Mouse (Mus musculus): ENCODE results near the gene Dmrtc2.
"Not testable (repeated sequence)": the region's sequence is repeated elsewhere in the genome, so short reads cannot be mapped to it uniquely, and the experiment has no call there.

Gene Dmrtc2

GRCm38 (mm10) chr7:24877588-24877987, 7.7 kb downstream of the Dmrtc2 start:
- DNase-seq, result no peak

DNA sequence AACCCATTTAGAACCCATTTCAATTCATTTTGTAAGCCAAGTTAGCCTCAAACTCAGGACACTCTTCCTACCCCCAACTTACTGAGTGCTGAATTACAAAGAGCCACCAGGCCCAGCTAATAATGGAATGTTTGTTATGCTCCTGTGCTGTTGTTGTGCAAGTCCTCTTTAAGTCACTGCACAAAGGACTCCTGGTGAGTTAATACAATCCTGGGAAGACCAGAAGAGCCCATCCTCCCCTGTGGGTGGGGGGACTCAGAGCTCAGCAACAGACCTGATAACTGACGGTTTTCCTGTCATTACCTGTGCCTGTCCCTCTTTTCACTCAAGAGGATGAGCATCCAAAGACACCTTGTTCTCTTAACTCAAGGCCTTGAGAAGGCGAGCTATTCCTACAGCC, 9.8 kb downstream of the Dmrtc2 start:
- DNase-seq, result no peak

DNA sequence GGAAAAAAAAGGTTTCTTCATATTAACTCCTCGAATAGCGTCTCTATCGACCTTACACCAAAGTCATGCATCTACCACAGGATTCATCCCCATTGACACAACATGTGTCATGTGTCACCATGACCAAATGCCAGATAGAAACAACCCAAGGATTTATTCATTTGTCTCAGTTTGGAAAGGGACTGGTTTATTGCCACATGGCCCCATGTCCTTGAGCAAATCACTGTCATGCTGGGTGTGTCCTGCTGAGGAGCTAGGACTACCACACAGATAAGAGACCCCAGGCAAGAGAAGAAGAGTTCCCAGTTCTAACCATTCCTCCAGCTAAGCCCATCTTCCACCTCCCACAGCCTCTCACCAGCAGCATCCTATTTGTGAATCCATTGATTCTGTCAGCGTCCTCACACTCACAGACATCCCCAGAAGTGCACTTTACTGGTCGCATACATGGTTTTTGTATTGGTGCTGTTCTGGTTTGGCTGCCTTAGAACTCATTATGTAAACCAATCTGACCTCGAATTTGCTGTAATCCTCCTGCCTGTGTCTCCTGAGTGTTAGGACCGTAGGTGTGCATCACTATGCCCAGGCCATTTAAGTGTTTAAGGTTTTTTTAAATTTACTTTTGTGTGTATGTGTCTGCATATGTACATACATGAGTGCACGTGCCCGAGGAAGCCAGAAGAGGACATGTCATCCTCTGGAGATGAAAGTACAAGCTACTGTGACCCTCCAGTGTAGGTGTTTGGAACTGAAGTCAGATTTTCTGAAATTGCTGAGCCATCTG, 12.8 kb downstream of the Dmrtc2 start:
- DNase-seq, result no peak

DNA sequence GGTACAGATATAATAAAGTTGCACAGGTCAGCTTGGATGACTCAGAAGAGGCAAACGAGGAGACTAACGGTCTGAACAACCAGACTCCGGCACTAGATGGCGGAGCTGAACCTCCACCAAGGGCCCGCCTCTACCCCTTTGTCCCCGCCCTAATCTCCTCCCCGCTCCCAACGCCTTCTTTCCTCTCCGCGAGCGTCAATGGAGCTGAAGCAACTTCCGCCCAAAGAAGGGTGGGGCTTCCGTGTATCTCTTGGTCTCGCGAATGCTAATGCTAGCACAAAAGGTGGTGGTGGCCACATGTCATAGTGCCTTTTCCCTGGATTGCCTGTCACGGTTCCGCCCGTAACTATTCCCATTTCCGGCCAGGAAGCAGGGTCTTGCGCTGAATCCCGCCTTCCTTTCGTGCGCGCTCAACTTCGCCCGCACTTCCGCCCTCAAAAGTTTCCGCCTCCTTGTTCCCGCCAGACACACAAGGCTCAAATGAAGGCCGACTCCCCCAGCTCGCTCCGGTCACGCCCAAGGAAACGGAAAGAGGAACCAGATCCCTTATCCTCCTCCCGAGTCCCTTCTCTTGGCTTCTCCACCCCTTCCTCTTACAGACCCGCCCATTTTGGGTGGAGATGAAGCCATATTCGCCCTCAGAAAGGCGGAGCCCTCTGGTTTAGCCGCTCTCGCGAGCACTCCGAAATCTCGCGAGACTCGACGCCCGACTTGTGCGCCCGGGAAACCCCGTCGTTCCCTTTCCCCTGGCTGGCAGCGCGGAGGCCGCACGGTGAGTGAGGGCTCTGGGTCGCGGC, 14.2 kb downstream of the Dmrtc2 start, which contains the start of gene Rps19:
Rps19 (plus strand) TSS at position 476 of the 797 bp plus-strand sequence.
- peak; percentile 99 for DNase-seq

- no peak for DNase-seq
Measured at GRCm38 (mm10) chr7:24884693-24885291, 14.9 kb downstream of the Dmrtc2 start.

DNA sequence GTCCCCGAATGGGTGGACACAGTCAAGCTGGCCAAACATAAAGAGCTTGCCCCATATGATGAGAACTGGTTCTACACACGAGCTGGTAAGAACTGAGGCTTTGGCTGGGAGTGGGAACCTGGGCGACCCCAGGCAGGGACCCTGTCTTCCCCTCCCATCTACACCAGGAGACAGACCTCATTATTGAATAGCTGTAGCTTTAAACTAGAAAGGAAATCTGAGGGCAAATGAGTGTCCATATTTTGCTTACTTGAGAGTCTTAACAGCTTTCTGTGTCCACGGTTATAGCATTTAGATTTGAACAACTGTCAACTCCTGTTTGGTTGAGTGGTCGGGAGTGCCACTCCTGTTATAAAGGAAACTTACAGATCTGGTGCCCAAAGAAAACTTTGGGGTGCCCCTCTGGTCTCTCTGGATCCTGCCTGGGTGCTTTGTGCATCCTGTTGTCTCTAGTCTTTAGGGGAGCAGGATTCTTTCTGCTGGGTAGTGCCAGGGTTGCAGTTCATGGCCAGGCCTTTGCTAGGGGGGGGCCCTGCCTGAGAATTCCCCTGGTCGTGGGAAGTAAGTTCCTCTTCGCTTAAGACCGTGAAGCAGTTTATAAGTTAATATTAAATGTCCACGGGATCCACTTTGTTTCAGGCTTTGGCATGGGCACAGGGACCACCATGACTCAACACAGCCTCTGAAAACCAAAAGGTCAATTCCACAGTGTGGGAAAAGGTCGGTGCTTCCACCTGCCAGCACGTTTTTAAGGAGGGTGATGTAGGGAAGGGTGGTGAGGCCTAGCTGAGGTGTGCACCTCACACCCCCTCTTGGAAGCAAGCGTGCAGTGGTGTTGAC, 15.8 kb downstream of the Dmrtc2 start:
- no peak for DNase-seq

GRCm38 (mm10) chr7:24886308-24886633, 16.4 kb downstream of the Dmrtc2 start:
- no peak for DNase-seq

DNA sequence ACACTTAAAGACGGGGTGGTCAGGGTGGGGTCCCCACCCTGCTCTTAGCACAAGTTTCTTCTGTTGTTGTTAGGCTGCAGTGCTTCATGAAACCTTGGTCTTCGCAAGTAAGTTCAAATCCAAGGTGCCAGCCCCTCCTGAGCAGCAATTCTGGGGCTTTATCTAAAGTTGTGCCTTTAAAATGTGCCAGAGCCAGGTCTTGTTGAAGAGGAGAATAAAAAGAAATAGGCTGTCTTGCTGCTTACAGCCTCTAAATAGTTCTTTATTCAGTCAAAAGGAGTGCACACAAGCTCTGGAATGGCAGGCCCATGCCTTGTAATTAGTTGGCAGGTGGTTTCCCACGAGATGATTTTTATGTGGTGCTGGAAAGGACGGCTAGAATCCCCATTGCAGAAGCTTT, 17.2 kb downstream of the Dmrtc2 start:
- no peak for DNase-seq

DNA sequence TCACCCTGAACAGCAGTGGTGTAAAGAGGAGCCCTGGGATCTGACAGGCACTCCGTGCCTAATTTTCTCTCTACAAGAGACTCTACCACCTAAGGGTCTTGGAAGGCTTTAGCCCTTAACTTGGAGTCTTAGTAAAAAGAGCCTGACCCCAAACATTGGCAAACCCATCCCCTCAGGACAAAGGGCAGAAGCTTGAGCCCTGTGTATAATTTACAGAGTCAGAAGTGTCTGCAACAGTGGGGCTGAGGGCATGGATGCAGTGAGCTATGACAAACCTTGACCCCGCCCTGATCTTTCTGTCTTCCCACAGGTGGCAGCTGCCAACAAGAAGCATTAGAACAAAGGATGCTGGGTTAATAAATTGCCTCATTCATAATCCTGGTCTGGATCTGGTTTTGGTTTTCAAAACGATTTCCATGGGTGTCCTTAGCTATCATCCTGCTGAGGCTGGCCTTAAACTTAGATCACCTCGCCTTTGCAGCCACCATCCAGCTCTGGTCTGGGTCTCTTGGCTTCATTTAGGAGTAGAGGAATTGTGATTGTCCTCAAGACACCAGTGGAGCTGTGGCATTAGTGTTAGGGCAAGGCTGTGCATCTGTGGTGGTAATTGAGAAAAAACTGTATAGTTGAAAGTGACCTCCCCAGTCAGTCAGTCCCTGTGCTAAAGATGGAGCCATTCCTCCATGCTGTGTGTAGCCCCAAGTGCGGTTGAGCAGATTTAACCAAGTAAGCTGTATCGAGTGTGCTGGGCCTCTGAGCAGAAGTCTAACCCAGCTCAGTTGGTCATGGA, 19.8 kb downstream of the Dmrtc2 start:
- DNase-seq, result no peak

DNA sequence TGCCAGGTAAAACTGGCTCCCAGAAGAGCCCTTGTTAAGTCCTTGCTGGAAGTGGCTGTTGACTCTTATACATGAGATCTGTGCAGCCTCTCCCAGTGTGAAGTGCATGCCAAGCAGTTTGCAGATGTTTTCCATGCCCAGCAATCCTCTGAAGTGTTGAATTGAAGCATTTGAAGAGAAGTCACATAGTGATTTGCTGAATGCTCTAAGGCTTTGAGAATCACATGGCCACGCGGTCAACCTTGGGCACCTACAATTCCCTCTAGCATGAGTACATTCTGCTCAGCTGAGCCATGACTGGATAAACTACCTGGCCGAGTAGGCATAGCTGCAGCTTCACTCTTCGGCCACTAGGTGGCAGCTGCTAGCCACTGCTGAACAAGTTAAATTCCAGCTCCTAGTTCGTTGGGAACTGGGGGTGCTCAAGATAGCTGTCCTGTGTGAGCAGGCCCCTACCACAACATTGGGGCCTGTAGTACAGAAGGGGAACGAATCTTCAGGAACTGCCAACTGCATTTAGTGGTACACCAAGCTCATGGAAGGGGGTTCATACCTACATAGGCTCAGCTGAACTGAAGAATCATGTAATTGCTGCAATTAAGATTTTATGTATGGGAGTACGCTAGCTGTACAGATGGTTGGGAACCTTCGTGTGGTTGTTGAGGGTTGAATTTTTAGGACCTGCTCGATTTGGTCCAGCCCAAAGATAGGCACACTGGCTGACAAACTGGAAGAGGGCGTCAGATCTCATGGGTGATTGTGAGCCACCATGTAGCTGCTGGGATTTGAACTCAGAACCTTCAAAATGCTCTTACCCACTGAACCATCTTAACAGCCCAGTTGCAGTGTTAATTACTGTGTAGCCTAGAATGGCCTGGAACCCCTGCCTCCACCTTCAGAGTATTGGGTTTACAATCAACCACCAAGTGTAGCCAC, 20.7 kb downstream of the Dmrtc2 start:
- peak; percentile 78 to 83 for DNase-seq

DNA sequence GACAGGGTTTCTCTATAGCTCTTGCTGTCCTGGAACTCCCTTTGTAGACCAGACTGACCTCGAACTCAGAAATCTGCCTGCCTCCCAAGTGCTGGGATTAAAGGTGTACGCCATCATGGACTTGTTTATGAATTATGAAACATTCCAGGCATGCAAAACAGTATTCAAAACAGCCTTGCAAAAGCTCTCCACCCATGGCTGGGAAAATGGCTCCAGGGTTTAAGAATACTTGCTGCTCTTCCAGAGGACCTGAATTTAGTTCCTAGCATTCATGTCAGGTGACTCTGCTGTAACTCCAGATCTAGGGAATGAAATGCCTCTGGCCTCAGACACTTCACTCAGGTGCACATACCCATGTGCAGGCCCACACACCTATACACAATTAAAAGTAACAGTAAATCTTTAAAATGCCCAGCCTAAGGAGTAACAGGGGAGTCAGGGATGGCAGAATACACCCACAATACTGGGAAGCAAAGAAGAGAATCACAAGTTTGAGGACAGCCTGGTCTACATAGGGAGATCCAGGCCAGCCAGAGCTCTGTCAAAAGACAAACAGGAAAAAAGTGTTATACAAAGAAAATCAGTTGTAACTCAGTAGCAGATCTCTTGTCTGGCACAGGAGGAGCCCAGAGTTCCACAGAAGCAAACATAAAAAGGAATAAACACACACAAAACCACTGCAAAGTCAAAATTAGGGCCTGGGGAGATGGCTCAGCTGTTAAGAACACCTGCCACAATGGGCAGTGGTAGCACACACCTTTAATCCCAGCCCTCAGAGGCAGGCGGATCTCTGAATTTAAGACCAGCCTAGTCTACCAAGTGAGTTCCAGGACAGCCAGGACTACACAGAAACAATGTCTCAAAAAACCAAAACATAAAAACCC, 21.6 kb downstream of the Dmrtc2 start:
- no peak for DNase-seq

- no peak for DNase-seq
Measured at GRCm38 (mm10) chr7:24892125-24892583, 22.3 kb downstream of the Dmrtc2 start.

DNA sequence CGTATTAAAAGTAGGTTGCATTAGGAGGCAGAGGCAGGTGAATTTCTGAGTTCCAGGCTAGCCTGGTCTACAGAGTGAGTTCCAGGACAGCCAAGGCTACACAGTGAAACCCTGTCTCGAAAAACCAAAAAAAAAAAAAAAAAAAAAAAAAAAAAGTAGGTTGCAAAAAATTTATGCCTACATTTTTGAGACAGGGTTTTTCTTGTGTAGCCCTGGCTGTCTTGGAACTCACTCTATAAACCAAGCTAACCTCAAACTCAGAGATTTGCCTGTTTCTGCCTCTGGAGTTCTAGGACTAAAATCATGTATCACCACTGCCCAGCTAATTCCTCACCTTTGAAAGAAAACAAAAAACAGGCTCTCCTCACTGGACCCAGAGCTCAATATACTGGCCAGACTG, 25.9 kb downstream of the Dmrtc2 start:
- DNase-seq, result not testable (repeated sequence)

DNA sequence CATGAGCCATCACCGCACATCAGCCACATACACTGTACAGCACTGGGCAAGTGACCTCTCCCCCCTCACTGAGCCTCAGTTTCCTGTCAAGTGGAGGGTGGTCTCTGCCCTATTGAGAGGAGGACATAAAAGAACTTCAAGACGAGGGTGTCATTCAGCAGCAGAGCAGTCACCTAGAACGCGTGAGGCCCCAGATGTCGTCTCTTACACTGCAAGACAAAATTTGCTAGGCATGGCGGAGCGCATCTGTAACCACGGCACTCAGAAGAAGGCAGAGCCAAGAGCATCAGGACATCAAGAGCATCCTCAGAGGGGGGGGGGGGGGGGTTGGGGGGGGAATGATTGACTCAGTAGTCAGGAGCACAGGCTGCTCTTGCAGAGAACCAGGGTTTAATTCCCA, 26.4 kb downstream of the Dmrtc2 start:
- no peak for DNase-seq

DNA sequence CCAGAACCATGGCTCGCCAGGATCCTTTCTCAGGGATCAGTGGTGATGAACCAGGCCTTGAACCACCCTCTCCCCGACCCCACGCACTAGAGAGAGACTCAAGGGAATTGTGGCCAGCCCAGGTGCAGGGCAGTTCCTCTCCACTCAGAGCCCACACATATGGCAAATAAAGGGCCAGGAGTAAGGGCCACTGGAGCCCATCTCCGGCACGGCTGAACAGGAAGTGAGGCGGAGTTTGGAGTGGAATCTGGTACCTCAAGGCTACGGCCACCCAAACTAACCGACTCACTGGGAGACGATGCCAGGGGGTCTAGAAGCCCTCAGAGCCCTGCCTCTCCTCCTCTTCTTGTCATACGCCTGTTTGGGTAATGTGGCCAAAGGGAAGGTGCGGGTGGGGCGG, 27.4 kb downstream of the Dmrtc2 start, which contains the start of gene Cd79a:
Cd79a (plus strand) TSS at position 158 of the 400 bp plus-strand sequence.
- DNase-seq, result no peak

GRCm38 (mm10) chr7:24897959-24898358, 28.1 kb downstream of the Dmrtc2 start:
- no peak for DNase-seq

- no peak for DNase-seq
Measured at GRCm38 (mm10) chr7:24901114-24901513, 31.3 kb downstream of the Dmrtc2 start.

DNA sequence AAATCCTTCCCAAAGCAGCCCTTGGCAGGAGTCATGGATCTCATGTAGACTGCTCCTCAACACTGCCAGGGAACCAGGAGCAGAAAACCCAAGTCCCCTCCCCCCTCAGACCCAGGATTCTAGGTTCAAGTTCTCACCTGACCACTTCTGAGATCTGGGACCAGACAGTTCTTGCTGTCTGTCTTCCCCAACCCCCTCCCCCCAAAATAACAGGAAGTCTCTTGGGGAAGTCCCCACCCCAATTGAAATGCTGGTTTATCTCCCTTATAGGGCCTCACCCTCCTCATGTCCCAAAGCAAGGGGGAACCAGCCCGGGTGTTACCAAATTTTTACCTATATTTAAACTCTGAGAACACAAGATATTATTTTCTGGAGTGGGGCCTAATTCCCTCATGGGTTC, 32.0 kb downstream of the Dmrtc2 start:
- no peak for DNase-seq

DNA sequence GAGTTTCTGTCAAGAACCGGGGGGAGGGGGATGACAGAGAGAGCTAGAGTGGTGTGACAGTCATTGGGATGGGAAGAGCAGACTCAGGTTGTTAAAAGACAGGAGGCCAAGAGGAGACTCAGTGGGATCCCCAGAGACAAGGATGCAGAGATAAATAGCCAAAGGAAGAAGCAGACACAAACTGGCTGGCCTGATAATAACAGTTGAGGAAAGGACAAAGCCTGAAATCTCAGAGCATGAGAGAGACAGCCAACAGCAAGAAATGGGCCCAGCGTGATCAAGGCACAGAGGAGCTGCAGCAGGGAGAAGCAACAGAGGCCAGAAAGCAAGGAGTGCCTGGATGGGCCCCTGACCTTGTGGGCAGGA, 32.4 kb downstream of the Dmrtc2 start:
- DNase-seq, result no peak
